Mouse (Mus musculus) forebrain, postnatal 0 days (tissue): ENCODE measurements around the gene Lpar2. TPM values are rescaled to one million over a fixed set of nuclear protein-coding genes. Genes with fewer than 3 reads are reported as not detected.

Experiments used
- ATAC-seq: fragments of 200-750 bp; cut with Nextera tagmentation; 2 replicates; pipeline ENCODE4 v1.8.0; 2017; ENCODE audit warnings: mild to moderate bottlenecking, moderate library complexity
- DNase-seq: peaks from one replicate; pipeline ENCODE4 v3.0.0-alpha.2; 2015
- H3K27ac ChIP-seq: fragments of 300-500 bp; sonication (generic); 2 replicates; pipeline ENCODE4 v1.5.1; 2014; ENCODE audit warnings: low read depth, mild to moderate bottlenecking, antibody characterized with exemption, low read length, moderate library complexity, mixed read lengths
- H3K27me3 ChIP-seq: fragments of 300-500 bp; sonication (generic); 2 replicates; pipeline ENCODE4 v1.6.1; 2014; ENCODE audit warnings: mild to moderate bottlenecking, low read length, mixed read lengths; ENCODE audit not compliant: insufficient read depth
- H3K36me3 ChIP-seq: fragments of 300-500 bp; sonication (generic); 2 replicates; pipeline ENCODE4 v1.6.1; 2014; ENCODE audit warnings: mild to moderate bottlenecking, moderate library complexity; ENCODE audit not compliant: insufficient read depth
- H3K4me1 ChIP-seq: fragments of 300-500 bp; sonication (generic); 2 replicates; pipeline ENCODE4 v1.6.1; 2014; ENCODE audit warnings: antibody characterized with exemption; ENCODE audit not compliant: insufficient read depth
- H3K4me2 ChIP-seq: fragments of 300-500 bp; sonication (generic); 2 replicates; pipeline ENCODE4 v1.6.1; 2014; ENCODE audit warnings: low read depth, mild to moderate bottlenecking, moderate library complexity
- H3K4me3 ChIP-seq: fragments of 300-500 bp; sonication (generic); 2 replicates; pipeline ENCODE4 v1.5.1; 2014; ENCODE audit warnings: low read depth, low read length, mixed read lengths
- H3K9ac ChIP-seq: fragments of 300-500 bp; sonication (generic); 2 replicates; pipeline ENCODE4 v1.6.1; 2014; ENCODE audit warnings: mild to moderate bottlenecking
- H3K9me3 ChIP-seq: fragments of 300-500 bp; sonication (generic); 2 replicates; pipeline ENCODE4 v1.6.1; 2016; ENCODE audit warnings: low read length
- CTCF ChIP-seq: sonication (generic); IDR thresholded peaks from 2 replicates; pipeline ENCODE4 v1.5.1; 2016; ENCODE audit warnings: antibody characterized with exemption, control low read depth, low read depth
- WGBS: fragments of 180-500 bp; shearing (Covaris S2); extraction: QIAGEN DNeasy Blood & Tissue Kit; methylation state at CpG from one replicate; pipeline ENCODE4 v1.1.7; 2014; 5-methylcytosine and 5-hydroxymethylcytosine counted together
- polyA plus RNA-seq: library from polyadenylated mRNA; unstranded; fragments of >200 nt; fragmentation: Nextera tagmentation; extraction: Ambion mirVana; gene quantifications from 2 replicates; pipeline ENCODE4 v1.2.1, GENCODE M21; 2015
- total RNA-seq: library from RNA; depleted of rRNA; stranded (reverse); fragments of >200 nt; gene quantifications from 2 replicates; pipeline ENCODE4 v1.2.3, GENCODE M21; 2014; rRNA removed

Lpar2 gene
- total RNA-seq (5.6 and 6.1 TPM in 2 replicates), polyA plus RNA-seq (0.38 and 0.45 TPM in 2 replicates)

GRCm38 (mm10) chr8:69822386-69823191 lies at the start of gene Lpar2:
TSS of gene Lpar2 (plus strand) at chr8:69822429.
- H3K9ac ChIP-seq = peak within 1 kb of the TSS; percentile 79
- peak within 1 kb of the TSS; percentile 86 for H3K4me2 ChIP-seq
- peak within 1 kb of the TSS; percentile 54 for H3K4me3 ChIP-seq
- ATAC-seq (peak; percentile 69), DNase-seq (peak; percentile 75)
- no peak for TF ChIP-seq CTCF
- H3K9me3 ChIP-seq = no peaks in the 10 kb centered on the region
- H3K27me3 ChIP-seq = no peaks in the 10 kb centered on the region
- H3K27ac ChIP-seq = peak within 1 kb of the TSS; percentile 73
- WGBS = 2% methylated on average over 31 of the region's 35 CpGs
- peaks cover 22% of the 10 kb centered on the region for H3K4me1 ChIP-seq
- peaks cover 20% of the 10 kb centered on the region for H3K36me3 ChIP-seq

- Histone ChIP-seq H3K4me3 (peak within 1 kb of the TSS; percentile 79), H3K4me2 (peak within 1 kb of the TSS; percentile 50), H3K36me3 (no peaks in the 10 kb centered on the region), H3K9me3 (no peaks in the 10 kb centered on the region), H3K27ac (peak within 1 kb of the TSS; percentile 100), H3K4me1 (peaks cover 7% of the 10 kb centered on the region), H3K27me3 (no peaks in the 10 kb centered on the region), H3K9ac (peak within 1 kb of the TSS; percentile 97)
- peak; percentile 97 for DNase-seq
- no peak for TF ChIP-seq CTCF
- ATAC-seq = peak; percentile 99
- under 1% methylated on average over 41 of the region's 41 CpGs for WGBS
These were observed 47.6 kb upstream of the Lpar2 start, which contains the start of gene Gm20422 for GRCm38 (mm10) chr8:69774503-69775148. TSS of gene Gm20422 (minus strand) at chr8:69774886.

GRCm38 (mm10) chr8:69775149-69775534 lies 47.1 kb upstream of the Lpar2 start:
- TF ChIP-seq CTCF = no peak
- 0 out of 2 replicates have a peak, but pooled peaks have one; percentile 0 for ATAC-seq
- H3K27ac ChIP-seq = peak overlapping the region; percentile 100; the same call in 1 of the 2 replicates
- WGBS = 59% methylated on average over 2 of the region's 2 CpGs
- H3K36me3 ChIP-seq = no peaks in the 10 kb centered on the region
- H3K4me2 ChIP-seq = peak overlapping the region; percentile 50
- H3K4me1 ChIP-seq = peaks cover 7% of the 10 kb centered on the region
- H3K27me3 ChIP-seq = no peaks in the 10 kb centered on the region
- peak overlapping the region; percentile 97 for H3K9ac ChIP-seq
- no peak for DNase-seq
- H3K9me3 ChIP-seq = no peaks in the 10 kb centered on the region
- peak overlapping the region; percentile 79 for H3K4me3 ChIP-seq

- Histone ChIP-seq H3K4me3 (no peak overlapping the region), H3K27ac (no peak overlapping the region), H3K9me3 (no peaks in the 10 kb centered on the region), H3K9ac (no peak overlapping the region), H3K36me3 (no peaks in the 10 kb centered on the region), H3K4me1 (peaks cover 7% of the 10 kb centered on the region; the same call in 1 of the 2 replicates), H3K27me3 (no peaks in the 10 kb centered on the region), H3K4me2 (no peak overlapping the region)
- WGBS = 76% methylated on average over 9 of the region's 12 CpGs
- DNase-seq (no peak), ATAC-seq (no peak)
- TF ChIP-seq CTCF = no peak
These were observed 45.1 kb upstream of the Lpar2 start for GRCm38 (mm10) chr8:69777111-69777510.

GRCm38 (mm10) chr8:69789105-69789504 lies 33.1 kb upstream of the Lpar2 start:
- no peak overlapping the region for H3K27ac ChIP-seq
- ATAC-seq (no peak), DNase-seq (no peak)
- WGBS = 92% methylated on average over 5 of the region's 5 CpGs
- H3K4me2 ChIP-seq = no peak overlapping the region
- peaks cover 11% of the 10 kb centered on the region; the same call in 1 of the 2 replicates for H3K4me1 ChIP-seq
- no peak overlapping the region for H3K9ac ChIP-seq
- TF ChIP-seq CTCF = no peak
- no peak overlapping the region for H3K4me3 ChIP-seq
- peaks cover 6% of the 10 kb centered on the region for H3K36me3 ChIP-seq
- H3K9me3 ChIP-seq = no peaks in the 10 kb centered on the region
- no peaks in the 10 kb centered on the region for H3K27me3 ChIP-seq

GRCm38 (mm10) chr8:69789731-69790130 lies 32.5 kb upstream of the Lpar2 start:
- H3K4me1 ChIP-seq = peaks cover 11% of the 10 kb centered on the region; the same call in 1 of the 2 replicates
- TF ChIP-seq CTCF = no peak
- H3K4me3 ChIP-seq = no peak overlapping the region
- no peaks in the 10 kb centered on the region for H3K27me3 ChIP-seq
- no peak overlapping the region for H3K4me2 ChIP-seq
- DNase-seq = no peak
- WGBS = 75% methylated on average over 5 of the region's 5 CpGs
- no peak overlapping the region for H3K27ac ChIP-seq
- no peaks in the 10 kb centered on the region for H3K9me3 ChIP-seq
- no peak overlapping the region for H3K9ac ChIP-seq
- H3K36me3 ChIP-seq = peaks cover 12% of the 10 kb centered on the region
- no peak for ATAC-seq
